Mouse (Mus musculus): ENCODE data around the gene Gm2030. TPM values are rescaled to one million over a fixed set of nuclear protein-coding genes. Genes with fewer than 3 reads are reported as not detected.
"Not testable (repeated sequence)": the region's sequence is repeated elsewhere in the genome, so short reads cannot be mapped to it uniquely, and the experiment has no call there.

The Gm2030 gene
- 0.14 and 0.17 TPM in 2 replicates for polyA plus RNA-seq (2012; rRNA removed)

DNA sequence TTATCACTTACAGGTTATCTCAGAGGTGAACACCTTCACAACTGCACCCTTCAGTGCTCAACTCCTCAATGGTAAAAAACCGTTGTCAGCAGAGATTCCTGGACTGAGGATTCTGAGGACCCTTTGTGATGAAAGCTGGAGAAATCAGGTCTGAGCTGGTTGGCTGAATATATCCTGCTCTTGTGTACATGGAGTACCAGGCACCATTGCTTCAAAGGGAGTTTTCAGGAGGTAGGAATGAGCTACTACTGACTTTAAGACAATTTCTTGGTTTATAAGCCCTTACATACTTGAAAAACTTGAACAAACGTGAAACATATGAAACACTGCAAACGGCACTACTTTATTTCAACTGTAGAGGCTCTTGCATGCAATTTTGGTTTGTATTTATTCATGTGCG lies at the start of gene Gm2030:
Gene Gm2030, minus strand, starts transcription at position 101 of the 400 bp plus-strand sequence.
- H3K36me3 ChIP-seq (ENCODE audit: control insufficient read depth, insufficient read depth, low read length); H3K27me3 ChIP-seq (ENCODE audit: control insufficient read depth, insufficient read depth, low read length); H3K4me1 ChIP-seq (ENCODE audit: control insufficient read depth, insufficient read depth, low read length); H3K4me3 ChIP-seq (ENCODE audit: control insufficient read depth, low read depth, low read length); H3K27ac ChIP-seq (ENCODE audit: control insufficient read depth, insufficient read depth, low read depth, low read length): not testable (repeated sequence)

Other genes starting within 250 kb of the Gm2030 start
- gene Gm2012, start 78.7 kb downstream of the Gm2030 start, polyA plus RNA-seq (2012; rRNA removed) = 1.6 and 4.6 TPM in 2 replicates
- not detected in 2 replicates for gene Slx, start 235.5 kb upstream of the Gm2030 start, polyA plus RNA-seq (2012; rRNA removed)

All from testis, adult 2 months (tissue).